Mouse (Mus musculus): ENCODE results near the gene Prim2.

GRCm38 (mm10) chr1:33470222-33470621, 199.4 kb downstream of the Prim2 start:
- no peak for TF ChIP-seq CTCF (IDR thresholded peaks at IDR 0.05; ENCODE audit: low read depth, low read length)
- no peak for TF ChIP-seq POLR2A (IDR thresholded peaks at IDR 0.05; ENCODE audit: borderline replicate concordance, low read depth, low read length)

Data from bone marrow macrophage, adult 2 months (primary cell).